8 mouse cellular contexts compared by ENCODE assay signal in the genomic region with DNA sequence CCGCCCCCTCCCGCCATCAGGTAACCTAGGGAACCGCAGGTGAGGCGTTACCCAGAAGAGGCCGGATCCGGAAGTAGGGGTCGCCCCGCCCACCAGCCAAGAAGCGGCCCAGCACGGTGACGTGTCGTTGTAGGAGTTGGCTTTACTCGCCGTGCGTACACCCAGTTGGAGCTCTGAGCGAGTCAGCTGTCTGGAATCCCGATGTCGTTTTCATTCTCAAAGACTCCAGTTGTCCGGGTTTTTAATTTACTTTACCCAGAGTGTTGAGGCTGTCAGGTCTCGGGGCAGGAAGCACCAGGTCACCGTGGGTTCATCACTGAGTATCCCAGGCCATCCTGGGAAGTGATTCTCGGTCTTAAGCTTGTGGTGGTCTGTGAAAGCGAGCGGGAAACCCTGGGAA. TPM values are rescaled to one million over a fixed set of nuclear protein-coding genes. Genes with fewer than 3 reads are reported as not detected.
DNase-seq lines count a peak whose midpoint lies in the region; ATAC-seq and TF ChIP-seq lines count a peak whose summit lies in the region.

No protein-coding gene starts in this region.

- peak overlapping the region; percentile 94 for H3K27ac ChIP-seq in hindbrain, embryonic 13.5 days

- no peaks in the 10 kb centered on the region for H3K36me3 ChIP-seq in hindbrain, embryonic 13.5 days

- POLR2A ChIA-PET in Patski (lab: Charles Lee), result interaction anchor here (1.5 kb wide), 3 partner anchors 10 to 18 kb away, joined by 3 read pairs; no protein-coding TSS in a partner anchor

- peak; percentile 92 for DNase-seq in Patski (ENCODE audit: low read depth, low spot score)
- DNase-seq in cerebellum, postnatal 14 days, result peak; percentile 95 to 96
- DNase-seq in frontal cortex, postnatal 14 days (ENCODE audit: low spot score in 2 of 2), result peak; percentile 86 to 90
- peak; percentile 75 to 77 for DNase-seq in layer of hippocampus, postnatal 25 days (ENCODE audit: extremely low spot score in 1 of 2, low spot score in 1 of 2)
- peak; percentile 97 for DNase-seq in lung, postnatal 25 days (ENCODE audit: low spot score)
- DNase-seq in retina, embryonic 14.5 days (ENCODE audit: low spot score), result peak; percentile 92
- DNase-seq in thymus, postnatal 4 days, result peak; percentile 97

- H3K27me3 ChIP-seq in Patski, result no peaks in the 10 kb centered on the region
- no peaks in the 10 kb centered on the region for H3K27me3 ChIP-seq in hindbrain, embryonic 13.5 days

- peak overlapping the region; percentile 44 for H3K4me3 ChIP-seq in hindbrain, embryonic 13.5 days

- in situ Hi-C loops in Patski (cut with MboI; ENCODE audit: low pct_unique_long_range_greater_than_20kb), result loop anchor here (5.0 to 25.0 kb wide), 2 partner anchors 38 to 1618 kb away; a partner anchor contains a TSS

- 1% methylated on average over 24 of the region's 24 CpGs for WGBS in hindbrain, embryonic 13.5 days

- H3K4me2 ChIP-seq in hindbrain, embryonic 13.5 days, result peak overlapping the region; percentile 82

- CTCF ChIA-PET in Patski (lab: Charles Lee), result interaction anchor here (1.1 to 2.1 kb wide), 2 partner anchors 26 to 40 kb away, joined by 5 read pairs; no protein-coding TSS in a partner anchor

- TF ChIP-seq CTCF in Patski (IDR thresholded peaks at IDR 0.05), result no peak

- ATAC-seq in Patski, result peak; percentile 88
- ATAC-seq in hindbrain, embryonic 13.5 days (ENCODE audit: low FRiP score), result peak; percentile 93

- peak overlapping the region; percentile 68 for H3K9ac ChIP-seq in hindbrain, embryonic 13.5 days

- no peaks in the 10 kb centered on the region for H3K9me3 ChIP-seq in hindbrain, embryonic 13.5 days

- peaks cover 41% of the 10 kb centered on the region for H3K4me1 ChIP-seq in hindbrain, embryonic 13.5 days (replicated peaks)

RNA-seq across cellular contexts. Expression of a gene that starts 2.0 kb away (rescaled TPM):
- 181 TPM for polyA plus RNA-seq in Patski (2021)
- 112 and 118 TPM in 2 replicates for polyA plus RNA-seq in hindbrain, embryonic 13.5 days (2015; fragmentation: Nextera tagmentation; extraction: Ambion mirVana)
- 100 to 1,000 TPM in 1 of 2 experiments, 10 to 100 TPM in 1; 97.4 to 112 TPM for total RNA-seq in layer of hippocampus, postnatal 25 days (2021)

Comparison
In these comparisons a context has a peak if more than half of its experiments do, and no peak if none do; other contexts are left out.
1. Peak in every context shown above with its lines: DNase-seq, ATAC-seq, H3K4me3 ChIP-seq and H3K27ac ChIP-seq.